19 mouse cellular contexts compared by ENCODE assay signal in the genomic region with DNA sequence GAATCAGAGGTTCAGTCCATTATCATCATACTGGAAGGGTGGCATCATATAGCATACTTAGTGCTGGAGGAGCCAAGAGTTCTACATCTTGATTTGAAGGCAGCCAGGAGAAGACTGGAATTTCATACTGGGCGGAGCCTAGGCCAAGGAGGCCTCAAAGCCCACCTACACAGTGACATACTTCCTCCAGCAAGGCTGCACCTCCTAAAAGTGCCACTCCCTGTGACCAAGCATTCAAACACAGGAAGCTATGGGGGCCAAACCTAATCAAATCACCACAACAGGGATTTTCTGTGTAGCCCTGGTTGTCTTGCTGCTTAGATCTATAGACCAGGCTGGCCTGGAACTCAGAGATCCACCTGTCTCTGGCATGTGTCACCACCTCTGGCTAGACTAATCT. TPM values are rescaled to one million over a fixed set of nuclear protein-coding genes. Genes with fewer than 3 reads are reported as not detected.
DNase-seq lines count a peak whose midpoint lies in the region; ATAC-seq and TF ChIP-seq lines count a peak whose summit lies in the region.
"Had no signal": no experiment of that assay in that cellular context is flagged by ENCODE, and none has a peak within 500 bp of the region (broad histone marks: within the 10 kb centered on the region; RNA-seq: fewer than 3 reads in every experiment).

No protein-coding gene starts in this region.

- H3K79me2 ChIP-seq in myocyte (ENCODE audit: control insufficient read depth, insufficient read depth) = no peaks in the 10 kb centered on the region

- no peak for TF ChIP-seq CTCF in heart, postnatal 0 days (IDR thresholded peaks at IDR 0.05; ENCODE audit: low read depth)
- no peak for TF ChIP-seq CTCF in cortical plate, adult 2 months (IDR thresholded peaks at IDR 0.05; ENCODE audit: extremely low read depth, insufficient read depth, low read length)

- H3K9me3 ChIP-seq in heart, postnatal 0 days (replicated peaks; ENCODE audit: control insufficient read depth, low read length) = no peaks in the 10 kb centered on the region
- H3K9me3 ChIP-seq: forebrain, embryonic 10.5 days; neural tube, embryonic 12.5 days had no signal

- H3K36me3 ChIP-seq in heart, postnatal 0 days (replicated peaks; ENCODE audit: control insufficient read depth, insufficient read depth, low read length) = peaks cover 12% of the 10 kb centered on the region
- peaks cover 3% of the 10 kb centered on the region for H3K36me3 ChIP-seq in myocyte (ENCODE audit: control insufficient read depth, insufficient read depth)

- H3K4me3 ChIP-seq in heart, postnatal 0 days (ENCODE audit: low read depth, low read length) = no peak overlapping the region
- H3K4me3 ChIP-seq in cortical plate, adult 2 months (ENCODE audit: insufficient read depth, low read length) = no peak overlapping the region
- no peak overlapping the region for H3K4me3 ChIP-seq in myocyte
- H3K4me3 ChIP-seq: forebrain, embryonic 10.5 days; neural tube, embryonic 12.5 days had no signal

- 93% methylated on average over 1 of the region's 1 CpGs for WGBS in heart, postnatal 0 days

- TF ChIP-seq EP300 in heart, postnatal 0 days (IDR thresholded peaks at IDR 0.05; ENCODE audit: low read depth) = no peak

- peak overlapping the region; percentile 46 for H3K27ac ChIP-seq in heart, postnatal 0 days (ENCODE audit: low read depth)
- peak overlapping the region; percentile 75 for H3K27ac ChIP-seq in cortical plate, adult 2 months (ENCODE audit: insufficient read depth, low read length)
- H3K27ac ChIP-seq: forebrain, embryonic 10.5 days; hindbrain, embryonic 14.5 days; neural tube, embryonic 12.5 days had no signal

- H3K4me1 ChIP-seq in heart, postnatal 0 days (ENCODE audit: control insufficient read depth, insufficient read depth) = no peaks in the 10 kb centered on the region
- H3K4me1 ChIP-seq in cortical plate, adult 2 months (ENCODE audit: control insufficient read depth, insufficient read depth, low read length) = peaks cover 12% of the 10 kb centered on the region
- H3K4me1 ChIP-seq: forebrain, embryonic 10.5 days had no signal

- no peak for ATAC-seq in heart, postnatal 0 days (ENCODE audit: insufficient read depth, low read depth)
- no peak for ATAC-seq in inflammation-experienced regulatory T-cells, adult 6 months
- ATAC-seq: forebrain, postnatal 0 days; intestine, embryonic 16.5 days had no signal

- no peak for TF ChIP-seq POLR2A in cortical plate, adult 2 months (IDR thresholded peaks at IDR 0.05; ENCODE audit: extremely low read depth, insufficient read depth, low read length)
- TF ChIP-seq POLR2A in myocyte (IDR thresholded peaks at IDR 0.05; ENCODE audit: insufficient read length, low read depth) = no peak

- H3K9ac ChIP-seq in heart, postnatal 0 days (replicated peaks; ENCODE audit: low read depth, low read length) = no peak overlapping the region
- H3K9ac ChIP-seq: forebrain, postnatal 0 days; hindbrain, embryonic 14.5 days; neural tube, embryonic 12.5 days had no signal

- no peak overlapping the region for H3ac ChIP-seq in myocyte (ENCODE audit: control insufficient read depth, insufficient read length)

- H3K4me2 ChIP-seq in heart, postnatal 0 days (ENCODE audit: low read depth, low read length) = no peak overlapping the region
- H3K4me2 ChIP-seq in myocyte (ENCODE audit: low read depth) = no peak overlapping the region
- H3K4me2 ChIP-seq: hindbrain, embryonic 14.5 days; midbrain, embryonic 11.5 days; neural tube, embryonic 12.5 days had no signal

- DNase-seq in heart, postnatal 0 days (ENCODE audit: low spot score) = no peak
- no peak for DNase-seq in heart, adult 18-20 months
- DNase-seq in R1 (ENCODE audit: low read depth, low spot score) = peak; percentile 84
- DNase-seq in urinary bladder, postnatal 14 days (ENCODE audit: low spot score) = no peak
- DNase-seq: adrenal gland, postnatal 25 days; cerebellum, adult 18-20 months; cerebellum, postnatal 25 days; forebrain, postnatal 0 days; heart, postnatal 14 days; thymus, postnatal 36 days had no signal

- no peaks in the 10 kb centered on the region for H3K27me3 ChIP-seq in heart, postnatal 0 days (ENCODE audit: control insufficient read depth, insufficient read depth, low read length)
- H3K27me3 ChIP-seq in myocyte (ENCODE audit: control insufficient read depth, insufficient read depth, insufficient read length) = no peaks in the 10 kb centered on the region
- H3K27me3 ChIP-seq: neural tube, embryonic 12.5 days had no signal

TF ChIP-seq in myocyte, 11 proteins besides CTCF, POLR2A, EP300 and RAD21:
- TF ChIP-seq MYOD1 (IDR thresholded peaks at IDR 0.05; ENCODE audit: control insufficient read depth in 1 of 3, insufficient read length in 2 of 3, low read depth in 2 of 3) (peak in 1 of 3 experiments; percentile 26), E2F4 (IDR thresholded peaks at IDR 0.05; ENCODE audit: insufficient read depth) (no peak), TCF12 (IDR thresholded peaks at IDR 0.05; ENCODE audit: insufficient read depth, poor library complexity, severe bottlenecking) (no peak), MAX (IDR thresholded peaks at IDR 0.05; ENCODE audit: low read depth) (no peak), TCF3 (IDR thresholded peaks at IDR 0.05; ENCODE audit: insufficient read length, low read depth) (no peak), CEBPB (IDR thresholded peaks at IDR 0.05; ENCODE audit: insufficient read depth, poor library complexity, severe bottlenecking) (no peak), REST (IDR thresholded peaks at IDR 0.05; ENCODE audit: insufficient read depth, insufficient read length) (no peak), POLR2AphosphoS2 (IDR thresholded peaks at IDR 0.05; ENCODE audit: insufficient read length, low read depth) (peak; percentile 30), USF1 (IDR thresholded peaks at IDR 0.05; ENCODE audit: low read depth) (no peak), MYOG (IDR thresholded peaks at IDR 0.05; ENCODE audit: control insufficient read depth in 1 of 3, insufficient read depth in 1 of 3, insufficient read length in 2 of 3, low read depth in 2 of 3) (no peak)

RNA-seq across cellular contexts. Expression of a gene that starts 11.5 kb away (rescaled TPM):
- total RNA-seq in heart, postnatal 0 days (2014; rRNA removed; ENCODE audit: low replicate concordance) = 50.0 and 62.0 TPM in 2 replicates
- 29.4 and 32.6 TPM in 2 replicates for polyA plus RNA-seq in heart, postnatal 0 days (2015; fragmentation: Nextera tagmentation; extraction: Ambion mirVana)
- 10 to 100 TPM; 17.6 to 18.5 TPM for total RNA-seq in heart, adult 18-20 months (2021)
- polyA plus RNA-seq in cortical plate, adult 2 months (2012; rRNA removed) = 0.61 and 1.9 TPM in 2 replicates
- polyA plus RNA-seq in myocyte (2012; fragmentation: generic; extraction: Trizol) = 199 TPM
- polyA plus RNA-seq in inflammation-experienced regulatory T-cells, adult 6 months (2017; shearing (Covaris generic)) = 1 to 10 TPM; 2.0 to 4.7 (median 4.6) TPM

RNA-seq across cellular contexts. Expression of a gene that starts 29.9 kb away (rescaled TPM):
- total RNA-seq in heart, postnatal 0 days (2014; rRNA removed; ENCODE audit: low replicate concordance) = 172 and 264 TPM in 2 replicates
- polyA plus RNA-seq in heart, postnatal 0 days (2015; fragmentation: Nextera tagmentation; extraction: Ambion mirVana) = 296 and 300 TPM in 2 replicates
- 100 to 1,000 TPM; 231 to 257 TPM for total RNA-seq in heart, adult 18-20 months (2021)
- 202 and 205 TPM in 2 replicates for polyA plus RNA-seq in cortical plate, adult 2 months (2012; rRNA removed)
- polyA plus RNA-seq in myocyte (2012; fragmentation: generic; extraction: Trizol) = 688 TPM
- polyA plus RNA-seq in inflammation-experienced regulatory T-cells, adult 6 months (2017; shearing (Covaris generic)) = 100 to 1,000 TPM; 197 to 219 (median 204) TPM

RNA-seq across cellular contexts. Expression of a gene that starts 46.3 kb away (rescaled TPM):
- 67.0 and 105 TPM in 2 replicates for total RNA-seq in heart, postnatal 0 days (2014; rRNA removed; ENCODE audit: low replicate concordance)
- polyA plus RNA-seq in heart, postnatal 0 days (2015; fragmentation: Nextera tagmentation; extraction: Ambion mirVana) = 37.9 and 40.8 TPM in 2 replicates
- 10 to 100 TPM; 20.0 to 26.2 TPM for total RNA-seq in heart, adult 18-20 months (2021)
- polyA plus RNA-seq in cortical plate, adult 2 months (2012; rRNA removed) = 51.3 and 54.7 TPM in 2 replicates
- polyA plus RNA-seq in myocyte (2012; fragmentation: generic; extraction: Trizol) = 41.1 TPM
- 10 to 100 TPM; 18.5 to 28.5 (median 23.3) TPM for polyA plus RNA-seq in inflammation-experienced regulatory T-cells, adult 6 months (2017; shearing (Covaris generic))

RNA-seq across cellular contexts. Expression of a gene that starts 58.2 kb away (rescaled TPM):
- 2.5 and 21.3 TPM in 2 replicates for total RNA-seq in heart, postnatal 0 days (2014; rRNA removed; ENCODE audit: low replicate concordance)
- 3.1 and 3.2 TPM in 2 replicates for polyA plus RNA-seq in heart, postnatal 0 days (2015; fragmentation: Nextera tagmentation; extraction: Ambion mirVana)
- 1 to 10 TPM; 4.0 to 5.0 TPM for total RNA-seq in heart, adult 18-20 months (2021)
- 9.3 and 10.6 TPM in 2 replicates for polyA plus RNA-seq in cortical plate, adult 2 months (2012; rRNA removed)
- polyA plus RNA-seq in myocyte (2012; fragmentation: generic; extraction: Trizol) = 0.04 TPM
- under 1 TPM in 1 of 3 experiments, not detected in 2; 0.68 TPM for polyA plus RNA-seq in inflammation-experienced regulatory T-cells, adult 6 months (2017; shearing (Covaris generic))
- polyA plus RNA-seq: C2C12 had no signal
